Mouse (Mus musculus): Measurements from ENCODE around the gene Rps24.
"Not testable (repeated sequence)": the region's sequence is repeated elsewhere in the genome, so short reads cannot be mapped to it uniquely, and the experiment has no call there.

The Rps24 gene

GRCm38 (mm10) chr14:24486773-24487227 lies at the start of gene Rps24, which contains the start of gene Polr3a:
Gene Rps24, plus strand, starts transcription at chr14:24487125.
Gene Polr3a, minus strand, starts transcription at chr14:24487058.
- DNase-seq: peak; percentile 91

- not testable (repeated sequence) for DNase-seq
These were observed 43.4 kb upstream of the Rps24 start for GRCm38 (mm10) chr14:24443529-24443928.

GRCm38 (mm10) chr14:24458191-24458590 lies 28.7 kb upstream of the Rps24 start:
- no peak for DNase-seq

- DNase-seq: no peak
These were observed 18.1 kb upstream of the Rps24 start for GRCm38 (mm10) chr14:24468806-24469205.

- peak; percentile 14 for DNase-seq
These were observed 621 bp upstream of the Rps24 start for GRCm38 (mm10) chr14:24486241-24486767.

GRCm38 (mm10) chr14:24489772-24490171 lies 2.8 kb downstream of the Rps24 start:
- not testable (repeated sequence) for DNase-seq

- peak; percentile 97 for DNase-seq
These were observed 3.7 kb downstream of the Rps24 start for GRCm38 (mm10) chr14:24490468-24491265.

GRCm38 (mm10) chr14:24491266-24491981 lies 4.5 kb downstream of the Rps24 start:
- no peak for DNase-seq

GRCm38 (mm10) chr14:24493256-24493655 lies 6.3 kb downstream of the Rps24 start:
- no peak for DNase-seq

GRCm38 (mm10) chr14:24496507-24496906 lies 9.6 kb downstream of the Rps24 start:
- no peak for DNase-seq

GRCm38 (mm10) chr14:24497443-24497842 lies 10.5 kb downstream of the Rps24 start:
- no peak for DNase-seq

GRCm38 (mm10) chr14:24498561-24499255 lies 11.8 kb downstream of the Rps24 start:
- no peak for DNase-seq

GRCm38 (mm10) chr14:24499478-24499877 lies 12.6 kb downstream of the Rps24 start:
- no peak for DNase-seq

- DNase-seq: peak; percentile 69
These were observed 13.3 kb downstream of the Rps24 start for GRCm38 (mm10) chr14:24500091-24500844.

- no peak for DNase-seq
These were observed 13.9 kb downstream of the Rps24 start for GRCm38 (mm10) chr14:24500845-24501186.

- no peak for DNase-seq
These were observed 14.3 kb downstream of the Rps24 start for GRCm38 (mm10) chr14:24501256-24501655.

GRCm38 (mm10) chr14:24507452-24508069 lies 20.6 kb downstream of the Rps24 start:
- DNase-seq: no peak

- no peak for DNase-seq
These were observed 21.3 kb downstream of the Rps24 start for GRCm38 (mm10) chr14:24508070-24508773.

- no peak for DNase-seq
These were observed 22.6 kb downstream of the Rps24 start for GRCm38 (mm10) chr14:24509557-24509956.

- no peak for DNase-seq
These were observed 23.3 kb downstream of the Rps24 start for GRCm38 (mm10) chr14:24510218-24510617.

GRCm38 (mm10) chr14:24510679-24511078 lies 23.8 kb downstream of the Rps24 start:
- no peak for DNase-seq
